Comparison of ENCODE assay signal across 22 mouse cellular contexts in genomic region chr12:100100707-100101030, GRCm38 (mm10).
"Had no signal": no experiment of that assay in that cellular context is flagged by ENCODE, and none has a peak within 500 bp of the region (broad histone marks: within the 10 kb centered on the region; RNA-seq: fewer than 3 reads in every experiment).

No protein-coding gene starts in this region.

- H3K36me3 ChIP-seq: kidney, embryonic 15.5 days; limb, embryonic 12.5 days; midbrain, embryonic 15.5 days; neural tube, embryonic 12.5 days; neural tube, embryonic 15.5 days had no signal

- H3K4me2 ChIP-seq: kidney, embryonic 15.5 days; limb, embryonic 12.5 days; liver, embryonic 11.5 days; lung, embryonic 14.5 days; midbrain, embryonic 15.5 days; neural tube, embryonic 12.5 days; neural tube, embryonic 15.5 days had no signal

- H3K4me1 ChIP-seq: kidney, embryonic 15.5 days; limb, embryonic 12.5 days; midbrain, embryonic 15.5 days; neural tube, embryonic 12.5 days; neural tube, embryonic 15.5 days had no signal

- ATAC-seq: intestine, postnatal 0 days; liver, postnatal 0 days; lung, postnatal 0 days; midbrain, embryonic 15.5 days had no signal

- H3K9me3 ChIP-seq: kidney, embryonic 15.5 days; limb, embryonic 12.5 days; midbrain, embryonic 15.5 days; neural tube, embryonic 12.5 days; neural tube, embryonic 15.5 days had no signal

- H3K27ac ChIP-seq: kidney, embryonic 15.5 days; left cerebral cortex, adult 2 months; limb, embryonic 12.5 days; liver, embryonic 14.5 days; macrophage; midbrain, embryonic 15.5 days; neural tube, embryonic 12.5 days; neural tube, embryonic 15.5 days; stomach, postnatal 0 days had no signal

- H3K27me3 ChIP-seq: limb, embryonic 12.5 days; midbrain, embryonic 15.5 days; neural tube, embryonic 12.5 days; neural tube, embryonic 15.5 days had no signal

- H3K4me3 ChIP-seq: kidney, embryonic 15.5 days; left cerebral cortex, adult 2 months; limb, embryonic 12.5 days; midbrain, embryonic 15.5 days; myocyte; neural tube, embryonic 12.5 days; neural tube, embryonic 15.5 days had no signal

- H3K9ac ChIP-seq: kidney, embryonic 15.5 days; limb, embryonic 12.5 days; liver, embryonic 14.5 days; liver, postnatal 0 days; lung, embryonic 14.5 days; midbrain, embryonic 15.5 days; neural tube, embryonic 12.5 days; neural tube, embryonic 15.5 days had no signal

- DNase-seq: kidney, adult 2 months; kidney, postnatal 10 days; kidney, postnatal 36 days; liver, postnatal 0 days; lung, embryonic 14.5 days; right cerebral cortex, adult 18-20 months; right cerebral cortex, postnatal 14 days; right cerebral cortex, postnatal 4 days; thymus, postnatal 25 days had no signal
